Mouse (Mus musculus) spleen, adult 2 months (tissue): ENCODE results near the gene P2rx1.

ENCODE experiments used
- CTCF ChIP-seq: fragments of 200-500 bp; IDR thresholded peaks from 2 replicates; pipeline ENCODE4 v1.5.1; 2011; ENCODE audit warnings: mild to moderate bottlenecking, inconsistent platforms; ENCODE audit not compliant: insufficient read depth, insufficient read length, insufficient replicate concordance; ENCODE audit errors: extremely low read depth
- POLR2A ChIP-seq: fragments of 200-500 bp; IDR thresholded peaks from 2 replicates; pipeline ENCODE4 v1.6.1; 2011; ENCODE audit warnings: low read depth, low read length, inconsistent platforms

DNA sequence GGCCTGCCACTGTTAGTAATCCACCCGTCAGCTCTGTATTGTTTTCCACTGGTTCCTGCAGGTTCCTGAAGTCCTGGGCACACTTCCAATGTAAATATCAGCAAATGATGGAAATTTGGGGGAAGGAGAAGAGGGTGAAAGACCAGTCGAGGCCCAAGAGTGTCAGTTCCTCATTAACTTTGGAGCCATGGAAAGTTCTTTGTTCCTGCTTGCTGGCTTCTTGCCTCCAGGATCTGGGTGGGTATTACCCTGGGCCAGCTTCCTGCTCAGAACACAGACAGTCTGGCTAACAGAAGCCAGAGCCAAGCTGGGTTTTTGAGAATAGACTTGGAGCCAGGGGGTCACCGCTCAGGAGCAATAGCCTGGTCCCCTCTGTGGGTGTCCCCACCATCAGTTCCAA is 46.7 kb upstream of the P2rx1 start:
- TF ChIP-seq CTCF (no peak), POLR2A (no peak)
